16 mouse cellular contexts compared by ENCODE assay signal in genomic region chr12:26799310-26799709, GRCm38 (mm10).
DNase-seq lines count a peak whose midpoint lies in the region; ATAC-seq lines count a peak whose summit lies in the region.
"Had no signal": no experiment of that assay in that cellular context is flagged by ENCODE, and none has a peak within 500 bp of the region (broad histone marks: within the 10 kb centered on the region; RNA-seq: fewer than 3 reads in every experiment).

No protein-coding gene starts in this region.

- WGBS in forebrain, embryonic 15.5 days: 48% methylated on average over 6 of the region's 6 CpGs
- WGBS in forebrain, embryonic 11.5 days: 91% methylated on average over 6 of the region's 6 CpGs
- 54% methylated on average over 6 of the region's 6 CpGs for WGBS in midbrain, embryonic 14.5 days
- 88% methylated on average over 6 of the region's 6 CpGs for WGBS in midbrain, embryonic 10.5 days
- 57% methylated on average over 6 of the region's 6 CpGs for WGBS in embryonic facial prominence, embryonic 15.5 days
- 55% methylated on average over 6 of the region's 6 CpGs for WGBS in hindbrain, embryonic 14.5 days

- intact Hi-C loops in gastrocnemius, postnatal 14 days (cut with DNase I; ENCODE audit: low total_unique reads): no loop called here

- no peak for DNase-seq in forebrain, embryonic 11.5 days (ENCODE audit: low spot score)
- DNase-seq in midbrain, embryonic 14.5 days: peak; percentile 64
- DNase-seq in midbrain, embryonic 10.5 days (ENCODE audit: low spot score): no peak
- peak; percentile 45 for DNase-seq in hindbrain, embryonic 14.5 days (ENCODE audit: low spot score)
- DNase-seq in gastrocnemius, postnatal 14 days: no peak
- DNase-seq: adrenal gland, adult 2 months; cerebellum, adult 2 months; embryo, embryonic 11 days; heart, adult 2 months; liver; thymus, adult 18-20 months had no signal

- H3K4me3 ChIP-seq in forebrain, embryonic 15.5 days: no peak overlapping the region
- no peak overlapping the region for H3K4me3 ChIP-seq in forebrain, embryonic 11.5 days (ENCODE audit: low read depth, low read length)
- no peak overlapping the region for H3K4me3 ChIP-seq in midbrain, embryonic 14.5 days (replicated peaks; ENCODE audit: low read depth, low read length)
- no peak overlapping the region for H3K4me3 ChIP-seq in midbrain, embryonic 10.5 days
- no peak overlapping the region for H3K4me3 ChIP-seq in embryonic facial prominence, embryonic 15.5 days (replicated peaks)
- H3K4me3 ChIP-seq in hindbrain, embryonic 14.5 days (replicated peaks; ENCODE audit: low read length): no peak overlapping the region
- H3K4me3 ChIP-seq: heart, adult 2 months; lung, embryonic 15.5 days had no signal

- no peaks in the 10 kb centered on the region for H3K36me3 ChIP-seq in forebrain, embryonic 15.5 days
- no peaks in the 10 kb centered on the region for H3K36me3 ChIP-seq in forebrain, embryonic 11.5 days (ENCODE audit: control insufficient read depth, insufficient read depth, low read length)
- no peaks in the 10 kb centered on the region for H3K36me3 ChIP-seq in midbrain, embryonic 14.5 days (ENCODE audit: control insufficient read depth, insufficient read depth, low read length)
- no peaks in the 10 kb centered on the region for H3K36me3 ChIP-seq in midbrain, embryonic 10.5 days
- H3K36me3 ChIP-seq in embryonic facial prominence, embryonic 15.5 days: no peaks in the 10 kb centered on the region
- no peaks in the 10 kb centered on the region for H3K36me3 ChIP-seq in hindbrain, embryonic 14.5 days (replicated peaks; ENCODE audit: control insufficient read depth, insufficient read depth)
- H3K36me3 ChIP-seq: G1E; lung, embryonic 15.5 days had no signal

- no peak overlapping the region for H3K4me2 ChIP-seq in forebrain, embryonic 15.5 days (replicated peaks)
- H3K4me2 ChIP-seq in forebrain, embryonic 11.5 days (ENCODE audit: low read depth, low read length, severe bottlenecking): no peak overlapping the region
- H3K4me2 ChIP-seq in midbrain, embryonic 14.5 days (ENCODE audit: low read length): no peak overlapping the region
- H3K4me2 ChIP-seq in embryonic facial prominence, embryonic 15.5 days (replicated peaks): no peak overlapping the region
- H3K4me2 ChIP-seq in hindbrain, embryonic 14.5 days (replicated peaks): no peak overlapping the region
- H3K4me2 ChIP-seq: lung, embryonic 15.5 days had no signal

- no peak overlapping the region for H3K9ac ChIP-seq in forebrain, embryonic 15.5 days (replicated peaks)
- H3K9ac ChIP-seq in forebrain, embryonic 11.5 days (ENCODE audit: low read length): no peak overlapping the region
- no peak overlapping the region for H3K9ac ChIP-seq in midbrain, embryonic 14.5 days (replicated peaks; ENCODE audit: low read length)
- H3K9ac ChIP-seq in embryonic facial prominence, embryonic 15.5 days: no peak overlapping the region
- H3K9ac ChIP-seq in hindbrain, embryonic 14.5 days: no peak overlapping the region
- H3K9ac ChIP-seq: lung, embryonic 15.5 days had no signal

- peak; percentile 36; the same call in 1 of the 2 replicates for ATAC-seq in forebrain, embryonic 15.5 days (replicated peaks)
- ATAC-seq in forebrain, embryonic 11.5 days (replicated peaks; ENCODE audit: low FRiP score): no peak
- no peak for ATAC-seq in midbrain, embryonic 14.5 days (ENCODE audit: low FRiP score, low TSS enrichment)
- no peak for ATAC-seq in embryonic facial prominence, embryonic 15.5 days (ENCODE audit: insufficient number of reproducible peaks, low FRiP score, low TSS enrichment, low read depth)
- peak; percentile 26; the same call in 1 of the 2 replicates for ATAC-seq in hindbrain, embryonic 14.5 days (ENCODE audit: low FRiP score)
- ATAC-seq: inflammation-experienced regulatory T-cells, adult 6 months had no signal

- peak overlapping the region; percentile 51 for H3K27ac ChIP-seq in forebrain, embryonic 15.5 days (replicated peaks)
- H3K27ac ChIP-seq in forebrain, embryonic 11.5 days (ENCODE audit: low read depth, low read length): no peak overlapping the region
- no peak overlapping the region for H3K27ac ChIP-seq in midbrain, embryonic 14.5 days (replicated peaks; ENCODE audit: low read depth, low read length)
- H3K27ac ChIP-seq in midbrain, embryonic 10.5 days (replicated peaks): no peak overlapping the region; the same call in 1 of the 2 replicates
- peak overlapping the region; percentile 60; the same call in 1 of the 2 replicates for H3K27ac ChIP-seq in embryonic facial prominence, embryonic 15.5 days (replicated peaks)
- H3K27ac ChIP-seq in hindbrain, embryonic 14.5 days: peak overlapping the region; percentile 56; the same call in 1 of the 2 replicates
- H3K27ac ChIP-seq: heart, adult 2 months; lung, embryonic 15.5 days had no signal

- no peaks in the 10 kb centered on the region for H3K27me3 ChIP-seq in forebrain, embryonic 15.5 days
- no peaks in the 10 kb centered on the region for H3K27me3 ChIP-seq in forebrain, embryonic 11.5 days (ENCODE audit: control insufficient read depth, insufficient read depth, low read length)
- H3K27me3 ChIP-seq in midbrain, embryonic 14.5 days (ENCODE audit: control insufficient read depth, insufficient read depth, low read length): no peaks in the 10 kb centered on the region
- no peaks in the 10 kb centered on the region for H3K27me3 ChIP-seq in midbrain, embryonic 10.5 days (ENCODE audit: low read depth, poor library complexity, severe bottlenecking)
- H3K27me3 ChIP-seq in embryonic facial prominence, embryonic 15.5 days: no peaks in the 10 kb centered on the region
- H3K27me3 ChIP-seq in hindbrain, embryonic 14.5 days (ENCODE audit: control insufficient read depth, insufficient read depth, low read length): no peaks in the 10 kb centered on the region
- H3K27me3 ChIP-seq: lung, embryonic 15.5 days had no signal

- H3K4me1 ChIP-seq in forebrain, embryonic 15.5 days: peaks cover 28% of the 10 kb centered on the region
- no peaks in the 10 kb centered on the region for H3K4me1 ChIP-seq in forebrain, embryonic 11.5 days (replicated peaks; ENCODE audit: control insufficient read depth, insufficient read depth, low read length)
- peaks cover 9% of the 10 kb centered on the region; the same call in 1 of the 2 replicates for H3K4me1 ChIP-seq in midbrain, embryonic 14.5 days (ENCODE audit: control insufficient read depth, insufficient read depth, low read length)
- H3K4me1 ChIP-seq in midbrain, embryonic 10.5 days: peaks cover 24% of the 10 kb centered on the region
- peaks cover 8% of the 10 kb centered on the region for H3K4me1 ChIP-seq in embryonic facial prominence, embryonic 15.5 days
- peaks cover 4% of the 10 kb centered on the region; the same call in 1 of the 2 replicates for H3K4me1 ChIP-seq in hindbrain, embryonic 14.5 days (replicated peaks; ENCODE audit: control insufficient read depth, insufficient read depth, low read length)
- H3K4me1 ChIP-seq: lung, embryonic 15.5 days had no signal

- no peaks in the 10 kb centered on the region for H3K9me3 ChIP-seq in forebrain, embryonic 15.5 days
- no peaks in the 10 kb centered on the region for H3K9me3 ChIP-seq in forebrain, embryonic 11.5 days (ENCODE audit: control insufficient read depth, low read length)
- no peaks in the 10 kb centered on the region for H3K9me3 ChIP-seq in midbrain, embryonic 14.5 days (ENCODE audit: control insufficient read depth, low read length)
- no peaks in the 10 kb centered on the region for H3K9me3 ChIP-seq in midbrain, embryonic 10.5 days (replicated peaks)
- no peaks in the 10 kb centered on the region for H3K9me3 ChIP-seq in embryonic facial prominence, embryonic 15.5 days (replicated peaks)
- no peaks in the 10 kb centered on the region for H3K9me3 ChIP-seq in hindbrain, embryonic 14.5 days (ENCODE audit: control insufficient read depth, low read length)
- H3K9me3 ChIP-seq: lung, embryonic 15.5 days had no signal

Comparison
In these comparisons a context has a peak if more than half of its experiments do, and no peak if none do; other contexts are left out.
1. ATAC-seq: peak in forebrain, embryonic 15.5 days (single experiment) and hindbrain, embryonic 14.5 days (single experiment); none in forebrain, embryonic 11.5 days (single experiment), midbrain, embryonic 14.5 days (single experiment) and embryonic facial prominence, embryonic 15.5 days (single experiment).
2. H3K27ac ChIP-seq: peak in forebrain, embryonic 15.5 days (single experiment), embryonic facial prominence, embryonic 15.5 days (single experiment) and hindbrain, embryonic 14.5 days (single experiment); none in forebrain, embryonic 11.5 days (single experiment), midbrain, embryonic 14.5 days (single experiment) and midbrain, embryonic 10.5 days (single experiment).
3. DNase-seq: peak in midbrain, embryonic 14.5 days (single experiment) and hindbrain, embryonic 14.5 days (single experiment); none in forebrain, embryonic 11.5 days (single experiment), midbrain, embryonic 10.5 days (single experiment) and gastrocnemius, postnatal 14 days (single experiment).